Mouse (Mus musculus) frontal cortex, postnatal 14 days (tissue): Measurements from ENCODE around the gene Macf1.
"Not testable (repeated sequence)": the region's sequence is repeated elsewhere in the genome, so short reads cannot be mapped to it uniquely, and the experiment has no call there.

Source experiments
- DNase-seq, 2 experiments: peaks; one replicate each; pipeline ENCODE4 v3.0.0; 2022; ENCODE audit warnings: low spot score in 2 of 2

Macf1 gene

GRCm38 (mm10) chr4:123447251-123447650 is 236.9 kb downstream of the Macf1 start:
- DNase-seq: no peak

GRCm38 (mm10) chr4:123446754-123447153 is 237.4 kb downstream of the Macf1 start:
- no peak for DNase-seq

- DNase-seq: not testable (repeated sequence)
Observed at GRCm38 (mm10) chr4:123446221-123446620, 237.9 kb downstream of the Macf1 start.

DNA sequence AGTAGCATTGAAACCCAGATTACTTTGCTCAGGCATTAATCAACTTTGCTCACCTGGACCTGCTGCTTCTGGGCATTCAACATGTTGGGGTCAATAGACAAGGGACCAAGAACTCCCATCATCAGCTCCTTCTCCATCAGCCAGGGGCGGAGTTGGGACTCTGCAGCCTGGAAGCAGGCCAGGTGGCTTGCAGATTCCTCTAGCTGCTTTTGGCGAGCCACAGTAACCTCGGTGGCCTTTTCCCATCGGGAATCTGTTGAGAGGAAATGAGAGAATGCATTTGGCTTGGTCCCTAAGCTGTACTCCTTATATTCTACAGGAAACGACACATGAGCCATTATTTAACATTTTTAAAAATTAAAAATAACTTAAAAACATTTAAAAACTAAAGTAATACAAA is 245.7 kb downstream of the Macf1 start:
- DNase-seq: no peak

GRCm38 (mm10) chr4:123433171-123433570 is 251.0 kb downstream of the Macf1 start:
- no peak for DNase-seq

DNA sequence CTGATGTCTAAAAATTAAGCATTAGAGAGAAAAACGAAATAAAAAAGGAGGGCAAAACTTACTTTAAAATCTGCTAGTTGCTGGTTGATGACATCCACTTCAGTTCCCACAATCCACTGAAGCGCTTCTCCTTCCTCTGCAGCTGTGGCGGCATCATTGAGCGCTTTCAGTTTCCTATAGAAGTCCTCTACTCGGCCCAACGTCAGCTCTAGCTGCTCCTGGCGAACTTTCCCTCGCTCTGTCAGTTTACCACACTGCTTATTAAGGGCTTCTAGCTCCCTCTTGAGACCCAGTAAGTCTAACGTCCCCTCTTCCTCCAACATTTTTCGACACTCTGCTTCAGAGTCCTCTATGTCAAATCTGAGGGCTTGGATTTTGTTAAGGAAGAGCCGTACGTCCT is 252.2 kb downstream of the Macf1 start:
- no peak for DNase-seq

- DNase-seq: no peak
Observed at GRCm38 (mm10) chr4:123427900-123428684, 256.1 kb downstream of the Macf1 start.

- no peak for DNase-seq
Observed at GRCm38 (mm10) chr4:123427271-123427899, 256.8 kb downstream of the Macf1 start.

- DNase-seq: no peak
Observed at GRCm38 (mm10) chr4:123426429-123427080, 257.6 kb downstream of the Macf1 start.

GRCm38 (mm10) chr4:123425672-123426272 is 258.4 kb downstream of the Macf1 start:
- DNase-seq: no peak

GRCm38 (mm10) chr4:123424050-123424449 is 260.1 kb downstream of the Macf1 start:
- no peak for DNase-seq

- no peak for DNase-seq
Observed at GRCm38 (mm10) chr4:123422828-123423227, 261.3 kb downstream of the Macf1 start.

- DNase-seq: no peak
Observed at GRCm38 (mm10) chr4:123418032-123418431, 266.1 kb downstream of the Macf1 start.

DNA sequence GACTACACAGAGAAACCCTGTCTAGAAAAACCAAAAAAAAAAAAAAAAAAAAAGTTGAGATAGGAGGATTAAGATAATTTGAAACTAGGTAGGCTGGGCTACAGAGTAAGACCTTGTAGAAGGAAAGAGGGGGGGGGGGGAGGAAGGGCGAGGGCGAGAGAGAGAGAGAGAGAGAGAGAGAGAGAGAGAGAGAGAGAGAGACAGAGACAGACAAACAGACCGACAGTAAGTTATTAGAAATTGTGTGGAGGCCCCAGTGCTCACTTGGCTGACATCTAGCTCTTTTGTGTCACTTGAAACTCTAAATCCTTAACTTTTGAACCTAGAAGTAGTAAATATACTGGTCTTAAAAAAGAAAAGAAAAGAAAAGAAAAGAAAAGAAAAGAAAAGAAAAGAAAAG is 266.7 kb downstream of the Macf1 start:
- DNase-seq: no peak

GRCm38 (mm10) chr4:123416829-123417228 is 267.3 kb downstream of the Macf1 start:
- DNase-seq: no peak

GRCm38 (mm10) chr4:123415566-123415965 is 268.6 kb downstream of the Macf1 start:
- DNase-seq: no peak

GRCm38 (mm10) chr4:123413876-123414275 is 270.3 kb downstream of the Macf1 start:
- no peak for DNase-seq

- DNase-seq: no peak
Observed at GRCm38 (mm10) chr4:123412981-123413380, 271.2 kb downstream of the Macf1 start.

- DNase-seq: no peak
Observed at GRCm38 (mm10) chr4:123412528-123412878, 271.7 kb downstream of the Macf1 start.

- peak; percentile 57 to 59 for DNase-seq
Observed at GRCm38 (mm10) chr4:123411732-123412527, 272.2 kb downstream of the Macf1 start.

DNA sequence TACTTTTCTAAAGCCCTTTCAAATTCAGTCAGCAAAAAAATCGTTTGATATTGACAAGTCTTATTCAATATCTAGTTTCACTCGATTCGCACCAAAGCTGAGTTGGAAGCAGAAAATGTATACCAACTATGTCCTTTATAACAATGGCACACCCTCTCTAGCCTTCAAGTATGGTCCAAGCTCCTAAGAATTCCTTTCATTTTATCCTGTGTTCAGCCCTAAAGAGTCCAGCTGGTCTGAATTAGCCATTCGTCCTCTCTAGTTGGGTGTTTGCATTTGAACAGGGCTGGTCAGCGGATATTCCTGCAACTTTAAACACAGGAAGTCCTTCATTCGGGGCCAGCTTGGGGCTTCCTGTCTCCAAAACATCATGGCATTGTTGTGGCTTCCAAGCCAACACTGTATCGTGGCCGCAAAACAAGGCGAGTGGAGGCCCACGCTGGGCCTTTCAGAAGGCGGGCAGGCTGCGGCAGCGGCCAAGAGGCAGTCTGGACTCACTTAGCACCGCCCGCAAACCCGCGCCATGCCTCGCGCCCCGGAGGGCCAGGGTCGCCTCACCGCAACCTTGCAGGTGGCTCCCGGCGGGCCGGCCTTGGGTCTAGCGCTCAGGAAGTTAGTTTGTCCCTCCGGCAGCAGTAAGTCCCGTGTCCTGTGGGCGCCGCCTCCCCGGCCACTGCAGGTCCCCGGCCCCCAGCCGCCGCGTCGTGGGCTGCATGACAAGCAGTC is 273.0 kb downstream of the Macf1 start:
- DNase-seq: peak in 1 of 2 experiments; percentile 48
